ENCODE assay signal across 20 mouse cellular contexts in the genomic region with DNA sequence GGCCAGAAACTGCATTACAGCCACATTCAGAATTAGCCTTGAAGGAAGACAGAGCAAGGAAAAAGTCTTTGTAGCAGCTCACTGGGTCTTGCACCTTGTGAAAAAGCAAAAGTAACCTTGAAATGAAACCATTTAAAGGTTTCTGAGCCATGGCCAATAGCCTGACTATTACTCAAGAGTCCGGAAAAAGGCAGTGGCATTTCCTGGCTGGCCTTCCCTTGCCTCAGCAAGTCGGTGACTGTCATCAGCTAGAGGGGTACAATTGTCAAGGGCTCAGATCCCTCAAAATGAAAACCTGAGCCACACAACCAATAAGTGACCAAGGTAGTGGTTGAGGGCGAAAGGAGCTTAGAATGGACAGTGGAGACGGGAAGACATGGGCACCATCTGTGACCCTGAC.
"Had no signal": no experiment of that assay in that cellular context is flagged by ENCODE, and none has a peak within 500 bp of the region (broad histone marks: within the 10 kb centered on the region; RNA-seq: fewer than 3 reads in every experiment).

No protein-coding gene starts in this region.

- ATAC-seq: liver, embryonic 12.5 days; midbrain, embryonic 15.5 days had no signal

- H3K27ac ChIP-seq: limb, embryonic 10.5 days; limb, embryonic 13.5 days; liver, embryonic 12.5 days; liver, embryonic 15.5 days; lung, embryonic 15.5 days; midbrain, embryonic 12.5 days; midbrain, embryonic 15.5 days; neural tube, embryonic 12.5 days; neural tube, embryonic 15.5 days; stomach, embryonic 15.5 days had no signal

- H3K4me3 ChIP-seq: limb, embryonic 10.5 days; limb, embryonic 13.5 days; liver, embryonic 12.5 days; liver, embryonic 15.5 days; lung, embryonic 15.5 days; midbrain, embryonic 12.5 days; midbrain, embryonic 15.5 days; neural tube, embryonic 12.5 days; neural tube, embryonic 15.5 days; stomach, embryonic 15.5 days had no signal

- DNase-seq: kidney, adult 9 months; kidney, postnatal 14 days; kidney, postnatal 4 days; liver; lung, adult 18-20 months; lung, postnatal 10 days; lung, postnatal 36 days; right cerebral cortex, postnatal 25 days; spleen, adult 18-20 months; thymus, postnatal 25 days had no signal

- H3K4me1 ChIP-seq: liver, embryonic 15.5 days; midbrain, embryonic 15.5 days; neural tube, embryonic 12.5 days had no signal
